Mouse (Mus musculus) kidney, postnatal 0 days (tissue): ENCODE results near the gene Kdm4c. TPM values are rescaled to one million over a fixed set of nuclear protein-coding genes. Genes with fewer than 3 reads are reported as not detected.

Experiments used
- ATAC-seq: fragments of 200-750 bp; cut with Nextera tagmentation; replicated peaks from 2 replicates; pipeline ENCODE4 v1.8.0; 2017; ENCODE audit warnings: low read depth, moderate number of reproducible peaks, moderate TSS enrichment, moderate library complexity; ENCODE audit not compliant: low FRiP score
- DNase-seq: peaks from one replicate; pipeline ENCODE4 v3.0.0-alpha.2; 2016; ENCODE audit warnings: low spot score
- H3K27ac ChIP-seq: fragments of 300-500 bp; sonication (generic); 2 replicates; pipeline ENCODE4 v1.5.1; 2014; ENCODE audit warnings: mild to moderate bottlenecking
- H3K27me3 ChIP-seq: fragments of 300-500 bp; sonication (generic); 2 replicates; pipeline ENCODE4 v1.6.1; 2014; ENCODE audit warnings: low read length, mixed read lengths; ENCODE audit not compliant: insufficient read depth
- H3K36me3 ChIP-seq: fragments of 300-500 bp; sonication (generic); 2 replicates; pipeline ENCODE4 v1.6.1; 2014; ENCODE audit warnings: low read length, mixed read lengths; ENCODE audit not compliant: insufficient read depth
- H3K4me1 ChIP-seq: fragments of 300-500 bp; sonication (generic); replicated peaks from 2 replicates; pipeline ENCODE4 v1.6.1; 2014; ENCODE audit warnings: antibody characterized with exemption, low read length, mixed read lengths; ENCODE audit not compliant: insufficient read depth
- H3K4me2 ChIP-seq: fragments of 300-500 bp; sonication (generic); 2 replicates; pipeline ENCODE4 v1.6.1; 2014; ENCODE audit warnings: mild to moderate bottlenecking, low read length, moderate library complexity, mixed read lengths
- H3K4me3 ChIP-seq: fragments of 300-500 bp; sonication (generic); replicated peaks from 2 replicates; pipeline ENCODE4 v1.5.1; 2014; ENCODE audit warnings: low read depth, low read length
- H3K9ac ChIP-seq: fragments of 300-500 bp; sonication (generic); 2 replicates; pipeline ENCODE4 v1.6.1; 2014; ENCODE audit warnings: low read depth, low read length
- H3K9me3 ChIP-seq: fragments of 300-500 bp; sonication (generic); replicated peaks from 2 replicates; pipeline ENCODE4 v1.6.1; 2016; ENCODE audit warnings: low read length, inconsistent platforms, mixed read lengths
- CTCF ChIP-seq: IDR thresholded peaks from 2 replicates; pipeline ENCODE4 v1.5.1; 2016; ENCODE audit warnings: antibody characterized with exemption, low read depth, mild to moderate bottlenecking, moderate library complexity
- WGBS: fragments of 180-500 bp; shearing (Covaris S2); extraction: QIAGEN DNeasy Blood & Tissue Kit; methylation state at CpG from one replicate; pipeline ENCODE4 v1.1.7; 2014; 5-methylcytosine and 5-hydroxymethylcytosine counted together
- polyA plus RNA-seq: library from polyadenylated mRNA; unstranded; fragments of >200 nt; fragmentation: Nextera tagmentation; extraction: Ambion mirVana; gene quantifications from 2 replicates; pipeline ENCODE4 v1.2.1, GENCODE M21; 2015

Gene Kdm4c
- polyA plus RNA-seq, 1 experiment from 2014 or later, result 10.3 TPM

DNA sequence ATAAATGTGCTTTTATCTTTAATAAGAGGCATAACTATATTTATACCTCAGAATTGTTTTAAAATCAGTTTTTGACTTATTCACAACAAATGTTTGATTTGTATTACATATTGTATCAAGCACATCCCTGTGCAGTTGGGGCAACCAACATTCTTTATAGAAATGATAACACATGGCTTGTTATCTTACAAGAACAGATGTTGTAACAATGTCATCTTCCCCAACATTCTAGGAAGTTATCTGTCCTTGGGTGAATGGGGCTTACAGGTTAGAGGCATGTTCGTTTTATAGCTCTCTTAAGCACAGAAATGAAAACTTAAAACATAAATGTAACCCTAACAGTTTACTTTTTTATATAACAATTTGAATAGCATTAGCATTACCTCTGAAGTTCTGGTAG is 177.5 kb downstream of the Kdm4c start:
- TF ChIP-seq CTCF, result no peak
- Histone ChIP-seq H3K4me1 (no peaks in the 10 kb centered on the region), H3K4me3 (no peak overlapping the region), H3K9ac (no peak overlapping the region), H3K27me3 (no peaks in the 10 kb centered on the region), H3K4me2 (no peak overlapping the region), H3K36me3 (no peaks in the 10 kb centered on the region), H3K27ac (no peak overlapping the region), H3K9me3 (no peaks in the 10 kb centered on the region)
- 76% methylated on average over 1 of the region's 1 CpGs for WGBS
- ATAC-seq (no peak), DNase-seq (no peak)

Other genes starting within 250 kb of the Kdm4c start
- 0.37 and 0.41 TPM in 2 replicates for gene Frmd3, start 229.1 kb upstream of the Kdm4c start, polyA plus RNA-seq